Mouse (Mus musculus) testis, postnatal 14 days (tissue): ENCODE measurements at regions not wholly inside any gene's neighbourhood (a gene's known extent, or its start where the extent isn't known, plus 50 kb on each side); places are given as distances from the start of the nearest gene placed in this dataset.
A peak's percentile ranks its signal among the peaks of the same experiment; 100 is the strongest.

Experiments
- DNase-seq: peaks from one replicate; pipeline ENCODE4 v3.0.0; 2021; ENCODE audit warnings: low spot score

GRCm38 (mm10) chr16:5672871-5673270 lies 212.3 kb upstream of the Rbfox1 start:
- no peak for DNase-seq

- DNase-seq = no peak
Observed at GRCm38 (mm10) chr16:5668403-5668967, 216.7 kb upstream of the Rbfox1 start.

- no peak for DNase-seq
Observed at GRCm38 (mm10) chr16:5661918-5662317, 223.2 kb upstream of the Rbfox1 start.

- no peak for DNase-seq
Observed at GRCm38 (mm10) chr16:5651551-5651950, 233.6 kb upstream of the Rbfox1 start.

- no peak for DNase-seq
Observed at GRCm38 (mm10) chr16:5651002-5651401, 234.2 kb upstream of the Rbfox1 start.

GRCm38 (mm10) chr16:5639956-5640355 lies 245.2 kb upstream of the Rbfox1 start:
- peak; percentile 35 for DNase-seq

- DNase-seq = no peak
Observed at GRCm38 (mm10) chr16:5629996-5630395, 255.2 kb upstream of the Rbfox1 start.

GRCm38 (mm10) chr16:5627910-5628309 lies 257.2 kb upstream of the Rbfox1 start:
- no peak for DNase-seq

GRCm38 (mm10) chr16:5627117-5627909 lies 257.8 kb upstream of the Rbfox1 start:
- DNase-seq = no peak

GRCm38 (mm10) chr16:5625159-5625558 lies 260.0 kb upstream of the Rbfox1 start:
- DNase-seq = no peak

GRCm38 (mm10) chr16:5620566-5620965 lies 264.6 kb upstream of the Rbfox1 start:
- no peak for DNase-seq

- DNase-seq = no peak
Observed at GRCm38 (mm10) chr16:5616356-5616755, 268.8 kb upstream of the Rbfox1 start.

- DNase-seq = no peak
Observed at GRCm38 (mm10) chr16:5595359-5595758, 289.8 kb upstream of the Rbfox1 start.

- no peak for DNase-seq
Observed at GRCm38 (mm10) chr16:5578333-5578732, 306.8 kb upstream of the Rbfox1 start.

- no peak for DNase-seq
Observed at GRCm38 (mm10) chr16:5572780-5573179, 312.4 kb upstream of the Rbfox1 start.

GRCm38 (mm10) chr16:5570619-5571018 lies 314.5 kb upstream of the Rbfox1 start:
- no peak for DNase-seq

- no peak for DNase-seq
Observed at GRCm38 (mm10) chr16:5569101-5569500, 313.3 kb upstream of the Eef2kmt start.

GRCm38 (mm10) chr16:5549026-5549425 lies 293.2 kb upstream of the Eef2kmt start:
- no peak for DNase-seq

GRCm38 (mm10) chr16:5548602-5549001 lies 292.8 kb upstream of the Eef2kmt start:
- no peak for DNase-seq

- no peak for DNase-seq
Observed at GRCm38 (mm10) chr16:5546808-5547207, 291.0 kb upstream of the Eef2kmt start.

GRCm38 (mm10) chr16:5545801-5546200 lies 290.0 kb upstream of the Eef2kmt start:
- DNase-seq = no peak

GRCm38 (mm10) chr16:5544436-5544835 lies 288.7 kb upstream of the Eef2kmt start:
- no peak for DNase-seq

- DNase-seq = no peak
Observed at GRCm38 (mm10) chr16:5538836-5539510, 283.2 kb upstream of the Eef2kmt start.
